Mouse (Mus musculus) heart, embryonic 14.5 days (tissue): ENCODE measurements around the gene Serinc3. TPM values are rescaled to one million over a fixed set of nuclear protein-coding genes. Genes with fewer than 3 reads are reported as not detected.

Experiments
- ATAC-seq: fragments of 200-750 bp; cut with Nextera tagmentation; 2 replicates; pipeline ENCODE4 v1.8.0; 2017; ENCODE audit warnings: low read depth, moderate TSS enrichment; ENCODE audit not compliant: insufficient number of reproducible peaks, insufficient read depth, low FRiP score
- H3K27ac ChIP-seq, 2 experiments: fragments of 200-500 bp in 1 of 2; fragments of 300-500 bp in 1 of 2; sonication (generic) in 1 of 2; replicated peaks in 1 of 2; 2 replicates each; pipeline ENCODE4 v1.5.1; 2012 to 2014; ENCODE audit warnings: low read depth in 2 of 2, low read length in 2 of 2, control low read depth in 1 of 2, mild to moderate bottlenecking in 1 of 2, mixed read lengths in 1 of 2; ENCODE audit not compliant: control insufficient read depth in 1 of 2, insufficient read depth in 1 of 2
- H3K27me3 ChIP-seq: fragments of 300-500 bp; sonication (generic); 2 replicates; pipeline ENCODE4 v1.6.1; 2014; ENCODE audit warnings: mild to moderate bottlenecking, low read length, control low read depth; ENCODE audit not compliant: control insufficient read depth, insufficient read depth
- H3K36me3 ChIP-seq: fragments of 300-500 bp; sonication (generic); 2 replicates; pipeline ENCODE4 v1.6.1; 2014; ENCODE audit warnings: mild to moderate bottlenecking, control low read depth, low read length, mixed read lengths; ENCODE audit not compliant: control insufficient read depth, insufficient read depth
- H3K4me1 ChIP-seq, 2 experiments: fragments of 200-500 bp in 1 of 2; fragments of 300-500 bp in 1 of 2; sonication (generic) in 1 of 2; 2 replicates each; pipeline ENCODE4 v1.6.1; 2012 to 2014; ENCODE audit warnings: low read length in 2 of 2, control low read depth in 1 of 2, mixed read lengths in 1 of 2; ENCODE audit not compliant: control insufficient read depth in 2 of 2, insufficient read depth in 2 of 2
- H3K4me2 ChIP-seq: fragments of 300-500 bp; sonication (generic); 2 replicates; pipeline ENCODE4 v1.6.1; 2014; ENCODE audit warnings: mild to moderate bottlenecking, low read length
- H3K4me3 ChIP-seq, 2 experiments: fragments of 200-500 bp in 1 of 2; fragments of 300-500 bp in 1 of 2; sonication (generic) in 1 of 2; 2 replicates each; pipeline ENCODE4 v1.5.1; 2012 to 2014; ENCODE audit warnings: low read length in 2 of 2, mild to moderate bottlenecking in 2 of 2, control low read depth in 1 of 2, low read depth in 1 of 2, moderate library complexity in 1 of 2; ENCODE audit not compliant: control insufficient read depth in 1 of 2, insufficient read depth in 1 of 2
- H3K9ac ChIP-seq: fragments of 300-500 bp; sonication (generic); 2 replicates; pipeline ENCODE4 v1.6.1; 2014; ENCODE audit warnings: mild to moderate bottlenecking, low read length
- H3K9me3 ChIP-seq: fragments of 300-500 bp; sonication (generic); 2 replicates; pipeline ENCODE4 v1.6.1; 2016; ENCODE audit warnings: low read length, control low read depth; ENCODE audit not compliant: control insufficient read depth
- WGBS: fragments of 180-500 bp; shearing (Covaris S2); extraction: QIAGEN DNeasy Blood & Tissue Kit; methylation state at CpG from one replicate; pipeline ENCODE4 v1.1.7; 2014; 5-methylcytosine and 5-hydroxymethylcytosine counted together
- polyA plus RNA-seq: library from polyadenylated mRNA; unstranded; fragments of >200 nt; fragmentation: Nextera tagmentation; extraction: Ambion mirVana; gene quantifications from 2 replicates; pipeline ENCODE4 v1.2.1, GENCODE M21; 2014

The Serinc3 gene
- polyA plus RNA-seq, 1 experiment from 2014 or later, result 79.0 TPM

DNA sequence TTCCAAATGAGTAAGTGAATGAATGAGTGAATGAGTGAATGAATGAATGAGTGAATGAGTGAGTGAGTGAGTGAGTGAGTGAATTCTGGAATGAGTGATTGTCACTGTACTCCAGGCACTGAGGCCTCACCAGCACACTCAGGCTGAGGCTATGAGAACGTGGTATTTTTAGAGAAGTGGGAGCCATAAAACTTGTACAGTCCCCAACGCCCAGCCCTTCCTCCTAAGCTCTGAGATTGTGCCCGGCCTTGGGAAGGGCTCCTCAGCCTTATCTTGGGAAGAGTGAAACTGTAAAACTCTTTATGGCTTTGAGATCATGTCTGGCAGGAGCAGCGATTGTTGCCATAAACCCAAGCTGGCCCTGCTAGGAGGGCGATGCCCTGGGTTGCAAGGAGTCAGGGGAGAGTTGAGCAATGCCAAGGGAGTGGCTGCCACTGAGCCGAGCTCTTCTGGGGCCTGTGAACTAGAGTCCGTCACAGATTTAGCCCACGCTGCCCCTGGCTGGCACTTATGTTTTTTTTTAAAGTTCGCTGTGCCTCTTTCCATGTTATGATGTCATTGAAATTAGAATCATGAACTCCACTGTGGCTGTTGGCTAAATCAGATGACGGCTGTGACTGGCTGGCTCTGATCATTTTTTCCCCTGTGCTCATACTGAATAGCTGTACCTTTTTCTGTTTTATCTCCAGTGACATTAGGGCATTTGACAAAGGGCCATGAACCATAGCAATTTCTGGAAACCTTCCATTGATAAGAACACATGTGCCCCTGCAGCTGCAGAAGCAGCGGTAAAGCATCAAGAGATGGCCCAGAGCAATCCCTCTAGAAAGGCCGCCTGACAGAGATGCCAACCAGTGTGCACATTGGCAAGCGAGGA lies 64.6 kb downstream of the Serinc3 start:
- 61% methylated on average over 13 of the region's 13 CpGs for WGBS

DNA sequence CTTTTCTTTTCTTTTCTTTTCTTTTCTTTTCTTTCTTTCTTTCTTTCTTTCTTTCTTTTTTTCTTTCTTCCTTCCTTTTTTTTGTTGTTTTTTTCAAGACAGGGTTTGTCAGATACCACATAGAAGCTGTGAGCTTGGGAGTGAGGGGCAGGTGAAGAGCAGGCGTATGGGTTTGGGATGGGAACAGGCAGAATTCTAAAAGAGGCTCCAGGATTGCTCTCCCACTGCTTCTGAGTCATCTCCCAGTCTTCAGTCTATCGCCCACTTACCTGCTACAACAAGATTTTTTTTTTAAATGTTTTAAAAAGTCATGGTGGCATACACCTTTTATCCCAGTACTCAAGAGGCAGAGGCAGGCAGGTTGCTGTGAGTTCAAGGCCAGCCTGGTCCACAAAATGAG lies 66.9 kb downstream of the Serinc3 start:
- WGBS, result 82% methylated on average over 2 of the region's 2 CpGs
- no peak overlapping the region for H3K27ac ChIP-seq
- ATAC-seq, result no peak
- H3K36me3 ChIP-seq, result no peaks in the 10 kb centered on the region
- H3K4me1 ChIP-seq, result peaks cover 0 to 3% of the 10 kb centered on the region in 2 experiments; a peak in 1 of 4 replicates
- peaks cover 11% of the 10 kb centered on the region; the same call in 1 of the 2 replicates for H3K27me3 ChIP-seq
- no peak overlapping the region for H3K9ac ChIP-seq
- no peaks in the 10 kb centered on the region for H3K9me3 ChIP-seq
- no peak overlapping the region for H3K4me2 ChIP-seq
- no peak overlapping the region for H3K4me3 ChIP-seq

More for the DNA sequence above, 64.6 kb downstream of the Serinc3 start:
- H3K27me3 ChIP-seq, result peaks cover 4% of the 10 kb centered on the region; the same call in 1 of the 2 replicates
- peaks cover 0 to 3% of the 10 kb centered on the region in 2 experiments; a peak in 1 of 4 replicates for H3K4me1 ChIP-seq
- H3K36me3 ChIP-seq, result no peaks in the 10 kb centered on the region
- H3K4me3 ChIP-seq, result no peak overlapping the region
- no peak overlapping the region for H3K9ac ChIP-seq
- H3K4me2 ChIP-seq, result no peak overlapping the region
- H3K9me3 ChIP-seq, result no peaks in the 10 kb centered on the region
- no peak for ATAC-seq
- peak overlapping the region in 1 of 2 experiments; percentile 27; a peak in 1 of 4 replicates for H3K27ac ChIP-seq

DNA sequence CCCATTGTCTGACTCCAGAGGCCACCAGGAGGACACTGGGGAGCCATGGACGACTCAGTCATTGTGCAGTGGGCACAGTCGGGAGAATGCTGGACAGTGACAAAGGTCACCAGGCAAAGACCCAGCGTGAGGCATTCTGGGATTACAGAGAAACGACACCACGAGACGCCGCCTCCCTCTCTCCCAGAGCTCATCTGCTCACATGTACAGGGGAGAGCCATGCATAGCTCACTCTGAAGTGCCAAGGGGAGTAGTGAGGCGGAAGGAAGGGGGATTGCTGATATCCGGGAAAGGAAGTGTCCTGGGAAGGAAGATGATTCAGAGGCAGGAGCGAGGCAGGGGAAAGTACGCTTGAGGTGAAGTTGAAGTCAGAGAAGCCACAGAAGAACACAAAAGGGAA lies 69.7 kb downstream of the Serinc3 start:
- 42% methylated on average over 11 of the region's 11 CpGs for WGBS

DNA sequence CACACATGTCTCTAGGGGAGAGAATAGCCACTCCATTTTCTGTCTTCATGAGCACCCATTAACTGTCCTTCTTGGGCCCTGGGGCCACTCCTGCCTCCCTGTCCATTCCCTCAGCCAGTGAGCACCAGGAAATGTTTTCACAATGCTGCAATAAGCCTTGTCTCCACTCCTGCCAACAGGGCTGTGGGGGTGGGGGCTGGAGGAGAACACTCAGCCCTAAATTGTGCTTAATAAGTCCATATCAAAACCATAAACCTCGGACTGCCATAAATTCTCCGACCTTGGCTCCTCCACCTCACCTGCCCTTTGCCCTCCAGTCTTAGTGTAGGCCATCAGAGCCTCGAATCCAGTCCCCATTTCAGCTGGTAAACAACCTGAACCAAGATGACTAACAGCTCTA lies 70.6 kb downstream of the Serinc3 start:
- H3K9me3 ChIP-seq, result no peaks in the 10 kb centered on the region
- H3K4me1 ChIP-seq, result no peaks in the 10 kb centered on the region
- no peak for ATAC-seq
- H3K36me3 ChIP-seq, result no peaks in the 10 kb centered on the region
- H3K27me3 ChIP-seq, result peaks cover 14% of the 10 kb centered on the region; the same call in 1 of the 2 replicates
- H3K4me3 ChIP-seq, result no peak overlapping the region
- H3K27ac ChIP-seq, result no peak overlapping the region
- 69% methylated on average over 3 of the region's 3 CpGs for WGBS
- H3K4me2 ChIP-seq, result no peak overlapping the region
- H3K9ac ChIP-seq, result no peak overlapping the region

More for the DNA sequence above, 69.7 kb downstream of the Serinc3 start:
- peaks cover 0 to 2% of the 10 kb centered on the region in 2 experiments; a peak in 1 of 4 replicates for H3K4me1 ChIP-seq
- no peak overlapping the region for H3K27ac ChIP-seq
- no peak for ATAC-seq
- H3K4me2 ChIP-seq, result 0 out of 2 replicates have a peak overlapping the region, but pooled peaks have one; percentile 13
- H3K4me3 ChIP-seq, result no peak overlapping the region
- H3K27me3 ChIP-seq, result peaks cover 14% of the 10 kb centered on the region; the same call in 1 of the 2 replicates
- no peak overlapping the region for H3K9ac ChIP-seq
- no peaks in the 10 kb centered on the region for H3K36me3 ChIP-seq
- H3K9me3 ChIP-seq, result no peaks in the 10 kb centered on the region

Other genes starting within 250 kb of the Serinc3 start
- gene Jph2, start 247.1 kb downstream of the Serinc3 start, polyA plus RNA-seq, result 25.5 and 29.4 TPM in 2 replicates
- gene Oser1, start 220.4 kb downstream of the Serinc3 start, polyA plus RNA-seq, result 52.6 and 56.8 TPM in 2 replicates
- gene Gdap1l1, start 206.7 kb downstream of the Serinc3 start, polyA plus RNA-seq, result 0.39 and 0.54 TPM in 2 replicates
- 13.8 and 14.0 TPM in 2 replicates for gene Fitm2, start 172.5 kb downstream of the Serinc3 start, polyA plus RNA-seq
- gene R3hdml, start 152.8 kb downstream of the Serinc3 start, polyA plus RNA-seq, result not detected in 2 replicates
- gene Hnf4a, start 138.3 kb downstream of the Serinc3 start, polyA plus RNA-seq, result not detected in 2 replicates
- gene Ttpal, start 42.8 kb downstream of the Serinc3 start, polyA plus RNA-seq, result 23.7 and 24.2 TPM in 2 replicates
- 324 and 359 TPM in 2 replicates for gene Pkig, start 13.3 kb upstream of the Serinc3 start, polyA plus RNA-seq
- gene Ada, start 105.1 kb upstream of the Serinc3 start, polyA plus RNA-seq, result 2.3 and 4.0 TPM in 2 replicates
- gene Ccn5, start 175.7 kb upstream of the Serinc3 start, polyA plus RNA-seq, result 0.34 and 0.57 TPM in 2 replicates
- not detected in 2 replicates for gene Kcnk15, start 208.5 kb upstream of the Serinc3 start, polyA plus RNA-seq